Mouse (Mus musculus) embryonic facial prominence, embryonic 15.5 days (tissue): ENCODE data around the gene Tango6. TPM values are rescaled to one million over a fixed set of nuclear protein-coding genes. Genes with fewer than 3 reads are reported as not detected.

Experiments
- polyA plus RNA-seq: library from polyadenylated mRNA; unstranded; fragments of >200 nt; fragmentation: Nextera tagmentation; extraction: Ambion mirVana; gene quantifications from 2 replicates; pipeline ENCODE4 v1.2.1, GENCODE M21; 2015

Gene Tango6
- polyA plus RNA-seq, 1 experiment from 2014 or later, result 8.9 TPM

Other genes starting within 250 kb of the Tango6 start
- not detected in 2 replicates for gene 6030452D12Rik, start 182.5 kb upstream of the Tango6 start, polyA plus RNA-seq
- gene Cdh3, start 172.2 kb upstream of the Tango6 start, polyA plus RNA-seq, result 23.0 and 24.5 TPM in 2 replicates
- gene Gm10073, start 109.6 kb upstream of the Tango6 start, polyA plus RNA-seq, result 11.1 and 22.1 TPM in 2 replicates
- gene Cdh1, start 79.7 kb upstream of the Tango6 start, polyA plus RNA-seq, result 60.8 and 72.0 TPM in 2 replicates
- gene Has3, start 187.2 kb downstream of the Tango6 start, polyA plus RNA-seq, result 1.3 TPM in 2 replicates
- gene Utp4, start 210.6 kb downstream of the Tango6 start, polyA plus RNA-seq, result 59.7 and 60.5 TPM in 2 replicates